Mouse (Mus musculus) spleen, embryonic (tissue): ENCODE data around the gene Ifitm3.

Source experiments
- CTCF ChIA-PET: fragments of 350-600 bp; sonication (Branson Sonifier 250); formaldehyde crosslinking; loops from one replicate; lab custom pipeline; 2022; lab: Charles Lee

The Ifitm3 gene

GRCm38 (mm10) chr7:141010593-141010992 is at the start of gene Ifitm3:
Gene Ifitm3, minus strand, starts transcription at chr7:141010770.
- CTCF ChIA-PET: no interaction called here

DNA sequence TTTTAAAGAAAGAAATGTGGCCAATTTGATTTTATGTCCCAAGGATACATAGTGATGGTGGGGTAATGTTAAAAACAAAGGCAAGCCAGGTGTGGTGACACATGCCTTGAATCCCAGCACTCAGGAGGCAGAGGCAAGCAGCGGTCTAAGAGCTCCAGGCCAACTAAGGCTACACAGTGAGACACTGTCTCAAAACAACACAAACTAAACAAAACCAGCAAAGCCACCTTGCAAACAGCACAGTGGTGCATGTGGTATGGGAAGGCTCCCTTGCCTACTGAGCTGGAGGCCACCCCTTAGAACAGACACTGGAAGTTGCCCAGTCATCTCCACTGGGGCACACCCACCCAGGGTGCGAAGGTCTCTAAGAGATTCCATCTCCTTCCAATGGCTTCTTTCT is 49.4 kb upstream of the Ifitm3 start:
- CTCF ChIA-PET: interaction anchor here (0.7 kb wide), 1 partner anchor 26 kb away, joined by 3 read pairs; no protein-coding TSS in a partner anchor

DNA sequence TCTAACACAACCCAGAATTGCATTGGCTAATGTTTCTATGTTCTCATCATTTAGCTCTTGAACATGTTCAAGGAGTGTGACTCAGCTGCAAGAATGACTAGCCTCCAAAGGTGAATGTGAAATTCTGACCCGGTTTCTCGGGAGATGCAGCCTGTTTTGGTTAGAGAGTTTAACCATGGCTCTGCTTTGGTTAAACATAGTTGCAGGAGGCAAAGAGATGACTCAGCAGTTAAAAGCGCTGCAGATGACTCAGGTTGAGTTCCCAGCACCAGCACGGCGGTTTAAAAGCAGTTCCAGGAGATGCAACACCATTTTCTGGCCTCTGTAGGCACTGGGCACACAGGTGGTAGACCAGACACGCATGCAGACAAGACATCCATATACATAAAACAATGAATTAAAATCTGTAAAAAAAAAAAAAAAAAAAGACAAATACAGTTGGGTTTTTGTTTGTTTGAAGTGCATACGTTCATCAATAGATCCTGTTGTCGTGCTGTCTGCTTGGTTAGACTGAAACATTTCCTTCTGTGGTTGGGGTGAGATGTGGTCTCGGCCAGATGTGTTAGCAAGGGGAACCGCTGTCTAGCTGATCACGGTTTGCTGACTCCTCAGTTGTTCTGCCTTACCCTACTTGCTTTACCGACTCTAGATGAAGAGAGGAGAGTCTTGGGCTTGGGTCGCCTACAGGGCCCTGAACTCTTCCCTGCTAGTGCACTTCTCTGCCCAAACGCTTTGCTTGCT is 48.2 kb upstream of the Ifitm3 start:
- CTCF ChIA-PET: interaction anchor here (0.7 kb wide), 1 partner anchor 160 kb away, joined by 15 read pairs; no protein-coding TSS in a partner anchor

GRCm38 (mm10) chr7:141057541-141057940 is 47.0 kb upstream of the Ifitm3 start:
- CTCF ChIA-PET: no interaction called here

DNA sequence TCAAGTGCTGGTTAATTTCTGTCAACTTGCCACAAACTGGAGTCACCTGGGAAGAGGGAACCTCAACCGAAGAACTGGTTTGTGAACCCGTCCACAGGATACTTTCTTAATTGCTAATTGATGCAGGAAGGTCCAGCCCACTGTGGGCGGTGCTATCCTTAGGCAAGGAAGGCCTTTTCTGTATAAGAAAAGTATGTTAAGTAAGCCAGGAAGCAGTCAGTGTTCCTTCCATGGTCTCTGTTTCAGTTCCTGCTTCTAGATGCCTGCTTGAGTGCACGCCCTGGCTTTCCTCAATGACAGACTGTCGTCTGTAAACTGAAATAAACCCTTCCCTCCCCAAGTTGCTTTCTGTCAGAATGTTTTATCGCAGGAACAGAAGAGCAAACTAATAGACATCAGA is 46.4 kb upstream of the Ifitm3 start:
- CTCF ChIA-PET: no interaction called here

DNA sequence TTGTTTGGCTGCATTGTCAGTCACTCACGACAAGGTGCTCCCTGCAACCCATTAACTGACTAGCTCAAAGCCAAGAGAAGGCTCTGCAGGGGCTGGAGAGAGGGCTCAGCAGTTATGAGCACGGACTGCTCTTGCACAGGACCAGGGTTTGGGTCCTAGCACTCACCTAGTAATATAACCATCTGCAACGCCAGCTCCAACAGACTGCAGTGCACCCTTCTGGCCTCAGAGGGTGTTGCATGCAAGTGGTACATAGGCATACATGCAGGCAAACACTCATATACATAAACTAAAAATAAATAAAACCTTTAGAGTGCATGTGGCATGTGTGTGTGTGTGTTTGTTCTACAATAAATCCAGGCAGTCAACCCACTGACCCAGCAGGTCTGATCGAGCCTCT is 45.2 kb upstream of the Ifitm3 start:
- CTCF ChIA-PET: no interaction called here

GRCm38 (mm10) chr7:141052421-141052820 is 41.9 kb upstream of the Ifitm3 start:
- CTCF ChIA-PET: interaction anchor here (0.9 to 1.8 kb wide), 2 partner anchors 143 to 149 kb away, joined by 3 to 5 read pairs; no protein-coding TSS in a partner anchor

- CTCF ChIA-PET: interaction anchor here (0.7 to 1.8 kb wide), 3 partner anchors 18 to 149 kb away, joined by 3 to 5 read pairs (median 4); no protein-coding TSS in a partner anchor
Measured at GRCm38 (mm10) chr7:141052016-141052415, 41.4 kb upstream of the Ifitm3 start.

- CTCF ChIA-PET: interaction anchor here (0.7 kb wide), 2 partner anchors 18 to 287 kb away, joined by 4 to 6 read pairs; partner anchors contain the start of gene Eps8l2
Measured at GRCm38 (mm10) chr7:141051060-141051685, 40.6 kb upstream of the Ifitm3 start.

GRCm38 (mm10) chr7:141049326-141049725 is 38.8 kb upstream of the Ifitm3 start:
- CTCF ChIA-PET: interaction anchor here (0.7 to 3.5 kb wide), 6 partner anchors 11 to 313 kb away, joined by 3 to 21 read pairs (median 5); partner anchors contain the start of genes Ifitm1 and Odf3

DNA sequence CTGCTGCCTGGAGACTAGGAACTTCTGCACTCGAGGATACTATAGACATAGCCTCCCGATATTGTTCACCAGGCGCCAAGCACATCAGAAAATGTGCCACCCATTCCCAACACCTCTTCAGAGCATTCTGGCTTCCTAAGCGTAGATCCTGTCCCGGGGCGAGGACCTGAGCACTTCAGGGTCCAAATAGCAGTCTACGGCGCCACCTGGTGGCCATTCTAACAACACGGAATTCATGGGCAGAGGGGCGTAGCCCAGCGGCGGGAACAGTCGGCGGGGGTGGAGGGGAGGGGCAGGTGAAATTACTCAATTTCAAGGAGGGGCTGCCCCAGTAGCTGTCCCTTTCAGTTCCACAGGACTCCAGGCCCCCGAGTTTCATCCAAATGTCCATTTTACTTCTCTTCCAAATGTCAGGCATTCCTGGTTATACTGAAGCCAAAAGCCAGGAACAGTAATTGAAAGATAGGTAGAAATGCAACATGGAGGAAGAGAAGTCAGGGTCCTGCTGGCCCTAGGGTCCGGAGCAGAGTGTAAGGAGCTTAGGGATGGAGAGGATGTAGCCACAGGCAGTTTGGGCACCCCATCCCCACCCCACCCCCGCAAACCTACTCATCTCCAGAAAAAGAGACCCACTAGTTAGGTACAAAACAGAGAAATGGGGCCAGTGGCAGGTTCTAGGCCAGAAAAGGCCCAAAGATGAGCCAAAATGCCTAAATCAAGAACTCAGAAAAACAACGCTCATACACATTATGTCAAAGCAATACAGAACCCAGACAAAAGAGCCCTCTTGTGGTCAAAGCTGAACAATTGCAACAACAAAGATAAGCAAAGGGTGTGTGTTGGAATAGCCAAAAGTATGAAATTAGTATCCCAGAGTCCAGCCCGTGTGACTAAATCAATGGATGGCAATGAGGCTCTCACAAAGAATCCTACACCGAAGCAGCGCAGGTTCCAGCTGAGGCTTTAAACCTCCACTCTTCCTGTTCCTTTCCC is 38.0 kb upstream of the Ifitm3 start:
- CTCF ChIA-PET: interaction anchor here (0.5 to 3.5 kb wide), 9 partner anchors 10 to 313 kb away, joined by 3 to 21 read pairs (median 5); partner anchors contain the start of genes Ifitm1 and Odf3

- CTCF ChIA-PET: interaction anchor here (0.5 to 3.5 kb wide), 4 partner anchors 50 to 200 kb away, joined by 8 to 21 read pairs (median 10); partner anchors contain the start of gene Odf3
Measured at GRCm38 (mm10) chr7:141047581-141048225, 37.1 kb upstream of the Ifitm3 start.

DNA sequence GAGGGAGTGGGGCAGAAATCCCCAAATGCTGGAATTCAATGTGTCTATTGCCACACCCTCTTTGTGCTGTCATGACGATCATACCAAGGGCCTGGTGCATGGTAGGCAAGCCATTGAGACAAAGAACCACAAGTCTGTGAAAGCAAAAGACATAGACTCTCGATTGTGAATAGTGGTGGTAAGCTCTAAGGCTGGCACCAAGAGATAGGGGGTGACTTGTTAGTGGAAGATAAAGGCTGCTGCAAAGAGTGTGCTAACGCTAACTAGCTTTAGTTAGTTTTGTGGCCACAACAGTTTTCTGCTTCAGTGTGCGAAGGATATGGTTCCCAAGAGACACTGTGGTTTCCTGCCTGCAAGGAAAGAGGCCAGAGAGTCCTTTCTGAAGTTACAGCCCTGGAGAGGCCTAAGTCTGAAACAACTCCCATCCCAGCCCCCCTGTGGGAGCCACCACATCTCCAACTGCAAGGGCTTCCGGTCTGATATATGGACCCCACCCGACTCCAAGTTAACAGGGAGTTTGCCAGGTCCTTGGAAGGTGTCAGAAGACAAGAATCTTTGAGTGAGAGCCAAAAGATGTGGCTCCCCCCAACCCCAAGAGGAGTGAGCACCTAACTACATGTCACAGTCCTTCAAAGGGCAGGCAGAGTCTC is 36.5 kb upstream of the Ifitm3 start:
- CTCF ChIA-PET: interaction anchor here (1.9 to 3.5 kb wide), 3 partner anchors 138 to 200 kb away, joined by 8 to 21 read pairs (median 8); partner anchors contain the start of gene Odf3

DNA sequence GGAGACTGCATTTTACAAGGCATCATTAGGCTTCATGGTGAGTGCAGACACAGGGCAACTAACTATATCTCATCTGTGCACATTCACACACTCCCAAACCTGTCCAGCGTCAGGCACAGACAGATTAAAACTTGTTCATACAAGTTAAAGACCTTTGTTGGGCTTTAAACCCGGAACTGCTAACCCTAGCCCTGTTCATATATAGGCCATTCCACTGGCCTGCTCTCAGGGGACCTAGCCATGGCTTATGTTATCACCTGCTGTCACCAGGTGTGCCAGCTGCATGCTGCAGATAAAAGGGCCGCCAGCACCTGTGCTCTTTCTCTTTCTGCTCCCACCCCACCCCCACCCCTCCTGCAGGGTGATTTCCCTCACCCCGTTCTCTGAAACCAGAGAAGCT is 32.0 kb upstream of the Ifitm3 start:
- CTCF ChIA-PET: no interaction called here

DNA sequence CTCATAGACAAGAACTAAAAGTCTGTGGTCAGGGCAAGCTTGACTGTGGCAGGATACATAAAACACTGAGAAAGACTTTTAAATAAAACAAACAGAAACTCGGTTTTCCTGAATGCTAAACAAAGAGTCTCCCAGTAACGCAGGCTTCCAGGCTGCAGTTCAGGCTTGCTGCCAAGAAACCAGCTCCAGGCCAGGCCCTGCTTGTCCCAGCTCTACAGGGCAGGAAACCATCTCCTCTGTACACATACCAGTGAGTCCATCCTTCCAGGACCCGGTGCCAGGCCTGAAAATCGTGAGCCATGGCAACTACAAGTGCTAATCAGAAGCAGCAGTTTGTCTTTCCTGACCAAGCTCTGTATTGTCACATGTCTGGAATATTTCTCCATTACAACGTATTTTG is 31.1 kb upstream of the Ifitm3 start:
- CTCF ChIA-PET: no interaction called here

DNA sequence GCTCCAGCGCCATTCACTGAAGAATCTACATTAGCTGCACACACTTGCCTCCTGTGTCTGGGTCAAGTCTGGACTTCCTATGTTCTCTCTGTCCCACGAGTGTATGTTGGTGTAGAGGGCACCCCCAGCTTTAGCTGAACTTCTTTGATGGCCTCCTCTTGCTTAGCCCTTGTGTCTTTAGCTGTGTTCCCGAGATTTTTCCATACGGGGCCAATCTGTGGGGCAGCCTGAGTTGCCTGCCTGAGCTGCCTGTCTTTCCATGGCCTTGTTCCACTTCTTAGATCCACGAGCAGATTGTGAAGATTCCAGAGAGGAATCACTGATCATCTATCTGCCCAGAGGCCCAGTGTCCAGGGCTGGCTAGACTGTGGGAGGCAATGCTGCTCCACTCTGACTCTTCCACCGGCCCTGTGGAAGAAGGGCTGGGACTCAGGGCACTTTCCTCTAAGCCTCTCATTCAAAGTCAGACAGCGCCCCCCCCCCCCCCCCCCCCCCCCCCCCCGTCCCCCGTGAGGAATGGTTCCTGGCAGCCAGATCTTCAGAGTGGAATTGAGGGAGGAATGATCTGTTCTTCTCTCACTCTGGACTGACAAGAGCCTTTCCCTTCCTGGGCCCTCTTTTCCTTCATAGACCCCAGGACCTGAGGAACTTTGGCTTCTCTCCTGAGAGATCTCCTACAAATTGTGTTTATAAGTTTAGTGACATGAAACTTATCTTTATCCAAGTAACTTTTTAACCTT is 30.5 kb upstream of the Ifitm3 start:
- CTCF ChIA-PET: no interaction called here

GRCm38 (mm10) chr7:141039386-141040107 is 29.0 kb upstream of the Ifitm3 start:
- CTCF ChIA-PET: no interaction called here
